Mouse (Mus musculus) gastrocnemius, postnatal 4 days (tissue): ENCODE measurements around the gene Olfr1058. TPM values are rescaled to one million over a fixed set of nuclear protein-coding genes. Genes with fewer than 3 reads are reported as not detected.
"Not testable (repeated sequence)": the region's sequence is repeated elsewhere in the genome, so short reads cannot be mapped to it uniquely, and the experiment has no call there.

ENCODE experiments used
- DNase-seq, 2 experiments: peaks; one replicate each; pipeline ENCODE4 v3.0.0; 2021 to 2022; ENCODE audit warnings: low spot score in 2 of 2, mixed read lengths in 2 of 2
- long read RNA-seq, 2 experiments: library from polyadenylated mRNA; stranded (forward); transcript quantifications; one replicate each; pipeline ENCODE4 v2.0.0; 2021
- total RNA-seq, 2 experiments: library from RNA; stranded (reverse); gene quantifications; 2 replicates each; pipeline ENCODE4 v1.2.3; 2021

The Olfr1058 gene
- not detected for total RNA-seq
- long read RNA-seq, experiment 1 = 0 reads
- long read RNA-seq, experiment 2 = 0 reads

DNA sequence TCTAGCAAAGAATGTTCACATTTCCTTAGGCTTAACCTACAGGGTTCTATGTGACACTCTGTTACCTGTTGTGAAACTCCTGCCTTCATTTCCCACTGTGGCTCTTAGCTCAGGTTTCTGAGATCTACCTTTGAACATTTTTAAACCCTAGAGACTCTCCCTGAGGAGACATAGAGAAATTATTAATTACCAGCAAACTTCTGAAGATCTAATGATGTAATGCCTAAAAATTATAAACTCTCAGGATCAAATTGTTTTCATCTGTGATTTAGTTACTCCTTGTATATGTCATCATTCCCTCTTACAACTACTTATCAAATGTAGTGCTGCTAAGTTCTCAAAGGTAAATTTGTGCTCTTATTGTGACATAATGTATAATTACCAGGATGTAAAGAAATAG is at the start of gene Olfr1058:
Olfr1058 (minus strand) TSS at position 101 of the 400 bp plus-strand sequence.
- DNase-seq = not testable (repeated sequence)

DNA sequence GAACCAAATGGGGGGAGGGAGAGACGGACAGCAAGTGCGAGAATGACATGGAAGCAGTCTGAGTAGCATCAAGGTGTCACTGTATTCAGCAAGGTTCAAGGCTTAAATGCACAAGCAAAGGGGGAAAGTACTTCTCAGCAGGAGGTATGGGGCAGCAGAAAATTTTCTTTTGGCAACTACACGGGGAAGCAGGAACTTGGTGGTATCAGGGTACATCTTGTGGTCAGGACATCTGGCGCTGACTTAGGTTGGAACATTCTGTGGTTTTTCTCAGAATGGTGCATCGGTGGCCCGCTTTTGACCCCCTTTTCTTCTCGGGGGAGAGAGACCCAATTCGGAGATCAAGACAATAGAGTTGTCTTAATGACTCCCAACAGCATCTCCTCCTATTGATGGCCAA is 40.1 kb upstream of the Olfr1058 start:
- DNase-seq = not testable (repeated sequence)

DNA sequence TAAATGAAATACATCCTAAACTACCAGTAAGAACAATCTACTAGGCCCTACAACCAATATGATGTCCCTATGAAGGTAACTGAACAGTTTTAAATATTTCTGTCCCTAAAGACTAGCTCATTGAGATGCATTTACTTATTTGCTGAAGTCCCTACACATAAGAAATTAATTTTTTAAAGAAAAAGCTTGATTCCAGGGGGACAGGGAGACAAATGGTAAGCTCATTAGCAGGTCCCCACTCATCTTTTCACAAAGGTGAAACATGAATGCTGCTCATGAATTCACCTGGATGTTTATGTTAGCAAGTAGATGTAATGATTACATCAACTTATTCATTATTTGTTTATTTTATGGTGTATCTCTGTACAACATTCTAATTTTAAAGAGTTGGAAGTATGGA is 38.3 kb upstream of the Olfr1058 start, which contains the start of gene Olfr1062:
Olfr1062 (minus strand) TSS at position 101 of the 400 bp plus-strand sequence.
- not testable (repeated sequence) for DNase-seq

DNA sequence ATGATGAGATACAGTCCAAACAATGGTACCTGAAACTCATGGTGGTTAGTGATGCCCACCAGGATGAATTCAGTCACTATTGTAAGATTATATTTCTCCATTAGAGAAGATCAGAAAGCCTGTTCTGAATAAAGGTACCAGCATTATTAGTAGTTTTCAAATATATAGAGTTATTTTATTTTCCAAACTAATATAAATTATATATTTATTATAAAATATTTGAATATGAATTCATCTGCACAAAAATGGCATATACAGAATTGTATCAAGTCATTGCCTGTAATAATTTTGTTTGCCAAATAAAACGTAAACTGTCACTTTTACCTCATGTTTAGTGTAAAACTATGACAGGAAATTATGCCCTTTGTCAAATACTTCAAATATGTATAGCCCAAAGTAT is 25.6 kb upstream of the Olfr1058 start, which contains the start of gene Olfr1061:
Olfr1061 (minus strand) TSS at position 101 of the 400 bp plus-strand sequence.
- DNase-seq = no peak

DNA sequence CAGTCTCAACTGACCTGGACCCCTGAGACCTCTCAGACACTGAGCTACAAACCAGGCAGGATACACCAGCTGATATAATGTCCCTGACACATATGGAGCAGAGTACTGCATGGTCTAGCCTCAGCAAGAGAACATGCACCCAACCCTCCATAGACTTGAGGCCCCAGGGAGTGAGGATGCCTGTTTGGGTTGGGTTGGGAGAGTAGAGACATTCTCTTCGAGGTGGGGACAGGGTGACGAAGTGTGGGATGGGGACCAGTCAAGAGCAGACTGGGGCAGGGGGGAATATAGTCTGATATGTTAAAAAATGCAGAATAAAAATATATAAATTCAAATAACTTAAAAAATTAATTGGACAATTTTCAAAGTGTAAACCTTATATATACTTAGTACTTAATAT is 6.8 kb upstream of the Olfr1058 start:
- no peak for DNase-seq

DNA sequence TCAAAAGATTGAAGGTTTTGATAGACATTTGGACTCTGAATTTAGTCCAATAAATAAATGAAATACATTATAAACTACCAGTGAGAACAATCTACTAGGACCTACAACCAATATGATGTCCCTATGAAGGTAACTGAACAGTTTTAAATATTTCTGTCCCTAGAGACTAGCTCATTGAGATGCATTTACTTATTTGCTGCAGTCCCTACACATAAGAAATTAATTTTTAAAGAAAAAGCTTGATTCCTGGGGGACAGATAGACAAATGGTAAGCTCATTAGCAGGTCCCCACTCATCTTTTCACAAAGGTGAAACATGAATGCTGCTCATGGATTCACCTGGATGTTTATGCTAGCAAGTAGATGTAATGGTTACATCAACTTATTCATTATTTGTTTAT is 10.1 kb downstream of the Olfr1058 start, which contains the start of gene Olfr1057:
Olfr1057 (minus strand) TSS at position 101 of the 400 bp plus-strand sequence.
- DNase-seq = no peak

DNA sequence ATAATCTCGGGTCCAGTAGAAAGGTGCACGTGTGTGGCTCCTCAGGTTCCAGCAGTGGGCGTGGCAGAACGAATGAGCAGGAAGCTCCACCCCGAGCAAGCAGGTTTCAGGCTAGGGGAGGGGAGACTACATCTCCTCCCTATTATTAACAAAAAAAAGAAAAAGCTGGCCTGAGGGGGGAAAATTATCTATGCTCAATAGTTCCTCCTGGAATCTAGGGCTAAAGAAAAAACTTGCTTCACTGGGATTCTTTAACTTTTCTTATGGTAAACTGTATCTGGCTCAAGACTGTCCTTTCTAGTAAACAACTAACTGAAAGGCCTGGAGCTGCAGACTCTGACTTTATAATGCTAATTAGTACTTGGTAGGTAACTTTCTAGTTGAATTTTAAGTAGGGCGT is 22.0 kb downstream of the Olfr1058 start:
- DNase-seq = not testable (repeated sequence)

DNA sequence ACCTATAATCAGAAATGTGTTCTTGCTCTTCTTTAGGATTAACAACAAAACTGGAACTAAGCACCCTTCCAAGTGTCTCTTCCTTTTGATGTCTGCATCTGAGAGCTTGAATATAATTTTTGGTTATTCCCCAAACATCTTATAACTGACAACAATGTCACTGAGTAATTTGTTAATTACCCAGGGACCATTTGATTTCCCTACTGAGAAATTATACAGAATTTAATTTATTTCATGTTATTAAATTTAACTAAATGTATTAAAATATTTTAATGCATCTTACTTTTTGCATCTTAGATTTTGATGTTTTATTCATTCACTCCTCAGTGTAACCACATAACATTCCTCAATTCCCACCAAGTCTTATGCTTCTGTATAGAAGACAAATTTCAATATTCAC is 26.0 kb downstream of the Olfr1058 start, which contains the start of gene Olfr1056:
Olfr1056 (minus strand) TSS at position 101 of the 400 bp plus-strand sequence.
- DNase-seq = no peak

DNA sequence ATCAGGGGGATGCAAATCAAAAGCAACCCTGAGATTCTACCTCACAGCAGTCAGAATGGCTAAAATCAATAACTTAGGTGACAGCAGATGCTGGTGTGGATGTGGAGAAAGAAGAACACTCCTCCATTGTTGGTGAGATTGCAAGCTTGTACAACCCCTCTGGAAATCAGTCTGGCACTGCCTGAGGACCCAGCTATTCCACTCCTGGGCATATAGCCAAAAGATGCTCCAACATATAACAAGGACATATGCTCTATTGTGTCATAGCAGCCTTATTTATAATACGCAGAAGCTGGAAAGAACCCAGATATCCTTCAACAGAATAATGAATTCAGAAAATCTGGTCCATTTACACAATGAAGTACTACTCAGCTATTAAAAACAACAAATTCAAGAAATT is 36.6 kb downstream of the Olfr1058 start:
- DNase-seq = not testable (repeated sequence)

DNA sequence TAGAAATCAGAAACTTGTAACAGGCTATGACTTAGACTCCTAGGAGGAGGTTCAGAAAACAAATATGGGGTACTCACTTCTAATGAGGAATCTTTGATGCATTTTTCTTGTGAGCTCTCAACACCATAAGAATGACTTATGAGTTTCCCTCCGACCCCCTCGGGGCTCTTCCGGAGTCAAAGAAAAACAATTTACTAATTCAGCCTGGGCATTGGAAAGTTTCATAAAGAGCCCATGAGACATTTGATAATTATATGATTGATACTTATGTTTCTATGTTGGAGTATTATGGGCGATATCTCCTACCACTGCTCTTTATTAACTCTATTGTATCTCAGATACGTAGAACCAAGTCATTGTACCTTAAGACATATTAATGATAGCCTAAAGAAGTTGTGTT is 38.2 kb downstream of the Olfr1058 start, which contains the start of gene Olfr1055:
Olfr1055 (minus strand) TSS at position 101 of the 400 bp plus-strand sequence.
- no peak for DNase-seq

DNA sequence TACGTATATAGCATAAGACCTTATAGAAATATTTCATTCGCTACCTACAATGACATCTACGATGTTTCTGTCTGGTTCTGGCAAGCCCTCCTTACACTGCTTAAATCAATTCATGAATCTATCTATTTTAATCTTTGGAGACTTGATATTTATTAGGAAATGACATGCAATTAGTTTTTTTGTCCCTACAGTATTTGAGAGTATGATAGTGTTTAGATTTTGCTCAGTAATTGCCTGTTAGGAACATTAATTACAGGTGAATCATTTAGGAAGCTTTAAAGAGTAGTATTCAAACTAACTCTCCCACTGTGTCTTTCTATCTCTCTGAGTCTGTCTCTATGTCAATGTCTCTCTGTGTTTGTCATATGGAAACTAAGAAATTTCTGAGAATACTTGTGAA is 53.0 kb downstream of the Olfr1058 start, which contains the start of gene Olfr1054:
Olfr1054 (minus strand) TSS at position 101 of the 400 bp plus-strand sequence.
- DNase-seq = no peak

Other genes starting within 250 kb of the Olfr1058 start
- not detected for gene Olfr1040, start 241.8 kb downstream of the Olfr1058 start, total RNA-seq
- not detected for gene Olfr1042, start 226.7 kb downstream of the Olfr1058 start, total RNA-seq
- not detected for gene Olfr1043, start 221.0 kb downstream of the Olfr1058 start, total RNA-seq
- not detected for gene Olfr1044, start 210.7 kb downstream of the Olfr1058 start, total RNA-seq
- gene Olfr52, start 202.9 kb downstream of the Olfr1058 start, total RNA-seq = not detected
- gene Olfr1045, start 185.6 kb downstream of the Olfr1058 start, total RNA-seq = not detected
- not detected for gene Olfr1046, start 169.2 kb downstream of the Olfr1058 start, total RNA-seq
- gene Olfr1047, start 157.2 kb downstream of the Olfr1058 start, total RNA-seq = not detected
- not detected for gene Olfr1048, start 148.3 kb downstream of the Olfr1058 start, total RNA-seq
- gene Olfr1049, start 130.2 kb downstream of the Olfr1058 start, total RNA-seq = not detected
- not detected for gene Olfr1051, start 109.5 kb downstream of the Olfr1058 start, total RNA-seq
- not detected for gene Olfr1052, start 96.1 kb downstream of the Olfr1058 start, total RNA-seq
- not detected for gene Olfr1053, start 73.3 kb downstream of the Olfr1058 start, total RNA-seq
- not detected for gene Olfr1054, start 53.1 kb downstream of the Olfr1058 start, total RNA-seq
- gene Olfr1055, start 38.3 kb downstream of the Olfr1058 start, total RNA-seq = not detected
- not detected for gene Olfr1056, start 26.1 kb downstream of the Olfr1058 start, total RNA-seq
- not detected for gene Olfr1057, start 10.2 kb downstream of the Olfr1058 start, total RNA-seq
- not detected for gene Olfr1061, start 25.5 kb upstream of the Olfr1058 start, total RNA-seq
- gene Olfr1062, start 38.2 kb upstream of the Olfr1058 start, total RNA-seq = not detected
- gene Olfr1065, start 62.0 kb upstream of the Olfr1058 start, total RNA-seq = not detected
- not detected for gene Olfr1066, start 67.7 kb upstream of the Olfr1058 start, total RNA-seq
- gene Olfr228, start 98.8 kb upstream of the Olfr1058 start, total RNA-seq = not detected
- gene Olfr1076, start 119.9 kb upstream of the Olfr1058 start, total RNA-seq = not detected
- gene Olfr1079, start 153.9 kb upstream of the Olfr1058 start, total RNA-seq = not detected
- gene Olfr1080, start 169.7 kb upstream of the Olfr1058 start, total RNA-seq = not detected
- not detected for gene Olfr1082, start 210.4 kb upstream of the Olfr1058 start, total RNA-seq